Mouse (Mus musculus): ENCODE measurements around the gene Itpkb.
"Not testable (repeated sequence)": the region's sequence is repeated elsewhere in the genome, so short reads cannot be mapped to it uniquely, and the experiment has no call there.

The Itpkb gene

GRCm38 (mm10) chr1:180365983-180366811, 35.9 kb downstream of the Itpkb start:
- no peak for DNase-seq (ENCODE audit: extremely low read depth, low read depth, low spot score)

DNA sequence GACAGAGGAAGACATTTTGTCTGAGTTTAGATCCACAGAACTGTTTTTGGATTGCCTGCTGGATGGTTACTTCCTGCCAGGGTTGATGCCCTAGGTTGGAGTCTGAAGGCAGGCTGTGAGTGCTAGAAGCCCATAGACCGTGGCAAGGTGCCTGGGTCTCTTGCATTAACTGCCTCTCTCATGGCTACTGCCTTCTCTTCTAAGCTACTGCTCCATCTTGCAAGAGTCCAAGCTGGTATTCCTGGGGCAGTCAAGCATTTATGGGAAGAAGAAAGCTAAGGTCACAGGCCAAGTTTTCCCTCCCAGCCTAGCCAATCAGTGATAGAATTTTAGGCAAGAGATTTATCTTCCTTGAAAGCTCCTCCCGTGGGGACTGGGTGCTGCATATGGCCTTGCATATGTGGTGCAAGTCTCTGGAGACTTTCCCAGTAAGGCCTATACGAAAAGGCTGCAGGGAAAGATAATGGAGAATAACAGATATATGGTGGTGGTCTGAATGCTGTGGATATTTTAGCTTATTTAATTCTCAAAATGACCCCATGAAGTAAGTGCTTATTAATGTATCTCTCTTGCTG, 36.8 kb downstream of the Itpkb start:
- DNase-seq (ENCODE audit: extremely low read depth, low read depth, low spot score): no peak

DNA sequence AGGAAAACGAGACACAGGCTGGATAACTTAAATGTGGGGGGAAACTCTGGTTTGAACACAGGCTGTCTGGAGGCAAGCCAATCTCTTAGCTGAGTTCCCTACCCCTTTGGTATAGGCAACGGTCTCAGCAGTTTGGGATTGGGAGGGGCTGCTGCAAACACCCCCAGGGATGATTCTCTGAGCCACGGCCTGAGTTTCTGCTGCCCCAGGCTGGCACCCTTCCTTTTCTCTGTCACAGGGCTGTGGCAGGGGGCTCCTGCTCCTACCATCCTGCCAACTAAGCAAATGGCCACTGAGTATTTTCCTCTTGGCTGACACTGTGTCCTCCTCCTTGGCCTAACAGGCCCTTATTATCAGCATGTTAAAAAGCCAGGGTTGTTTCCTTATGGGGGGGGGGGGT, 37.3 kb downstream of the Itpkb start:
- DNase-seq (ENCODE audit: extremely low read depth, low read depth, low spot score): no peak

GRCm38 (mm10) chr1:180368112-180368511, 37.8 kb downstream of the Itpkb start:
- no peak for DNase-seq (ENCODE audit: extremely low read depth, low read depth, low spot score)

GRCm38 (mm10) chr1:180368646-180369045, 38.4 kb downstream of the Itpkb start:
- DNase-seq (ENCODE audit: extremely low read depth, low read depth, low spot score): no peak

DNA sequence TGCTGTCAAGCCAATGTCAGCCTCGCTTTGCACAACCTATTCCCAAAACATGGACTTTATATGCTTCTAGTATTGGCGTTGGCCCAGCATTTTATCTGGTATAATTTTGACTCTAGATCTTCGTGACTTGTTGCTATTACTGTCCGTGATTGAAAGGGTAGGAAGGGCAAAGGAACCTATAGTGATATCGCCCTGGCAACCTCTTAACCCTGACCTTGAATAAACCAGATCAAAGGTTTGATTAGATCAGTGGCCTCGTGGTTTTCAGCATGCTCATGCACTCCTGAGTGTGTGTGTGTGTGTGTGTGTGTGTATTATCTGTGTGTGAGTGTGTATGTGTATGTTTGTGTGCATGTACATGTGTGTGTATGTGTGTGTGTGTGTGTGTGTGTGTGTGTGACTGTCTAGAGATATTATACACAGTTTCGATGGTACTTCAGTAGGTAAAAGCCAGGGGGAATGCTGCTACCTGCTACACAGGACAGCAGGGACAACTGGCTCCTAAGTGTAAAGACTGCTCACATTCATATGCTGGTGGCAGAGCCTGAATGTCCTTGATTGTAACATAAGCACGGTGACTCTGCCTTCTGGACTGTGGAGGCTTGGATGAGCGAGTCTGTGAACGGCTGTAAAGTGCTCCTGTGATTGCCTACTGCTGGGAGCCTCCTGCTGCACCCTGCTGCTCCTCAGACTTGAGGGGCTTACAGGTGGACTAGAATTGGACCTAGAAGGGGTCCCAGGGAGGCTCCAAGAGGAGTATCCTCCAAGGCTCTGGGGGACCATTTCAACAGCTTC, 40.8 kb downstream of the Itpkb start:
- no peak for DNase-seq (ENCODE audit: extremely low read depth, low read depth, low spot score)

- DNase-seq (ENCODE audit: extremely low read depth, low read depth, low spot score): not testable (repeated sequence)
Measured at GRCm38 (mm10) chr1:180372258-180372657, 42.0 kb downstream of the Itpkb start.

DNA sequence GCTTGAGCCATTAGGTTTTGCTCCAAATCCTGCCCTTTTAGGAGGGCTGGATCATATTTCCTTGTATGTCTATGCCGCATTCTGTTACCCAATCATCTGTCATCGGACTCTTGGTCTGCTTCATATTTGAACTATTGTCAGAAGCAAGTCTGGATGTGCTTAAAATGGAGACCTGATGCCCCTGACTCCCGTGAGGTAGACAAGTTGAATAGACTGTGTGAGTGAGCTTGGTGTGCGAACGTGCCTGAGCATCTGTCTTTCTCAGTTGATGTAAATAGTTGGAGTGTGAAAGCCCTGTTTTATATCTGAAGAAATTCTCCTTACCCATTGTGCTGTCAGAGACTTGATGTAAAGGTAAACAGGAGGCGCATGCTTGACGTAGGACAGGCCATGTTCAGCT, 46.3 kb downstream of the Itpkb start:
- no peak for DNase-seq (ENCODE audit: extremely low read depth, low read depth, low spot score)

GRCm38 (mm10) chr1:180379559-180379958, 49.3 kb downstream of the Itpkb start:
- DNase-seq (ENCODE audit: extremely low read depth, low read depth, low spot score): no peak

DNA sequence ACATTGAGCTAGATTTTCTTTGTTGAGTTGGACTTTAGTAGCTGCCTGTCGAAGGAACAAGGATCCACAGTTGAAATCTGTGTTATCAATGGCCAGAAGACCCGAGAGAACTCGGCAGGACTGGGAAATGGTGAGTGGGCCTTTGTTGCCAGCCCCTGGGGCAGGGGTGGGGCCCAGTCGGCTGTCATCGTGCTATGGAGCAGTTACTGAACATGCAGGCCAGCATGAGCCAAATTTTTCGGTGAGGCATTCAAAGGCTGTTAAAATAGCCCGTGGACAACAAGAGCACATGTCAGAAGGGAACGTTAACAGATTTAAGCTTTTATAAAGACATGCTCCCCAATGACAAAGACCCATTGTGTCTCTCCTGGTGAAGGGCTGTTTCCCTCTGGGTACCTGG, 52.1 kb downstream of the Itpkb start:
- no peak for DNase-seq (ENCODE audit: extremely low read depth, low read depth, low spot score)

GRCm38 (mm10) chr1:180383884-180384283, 53.6 kb downstream of the Itpkb start:
- no peak for DNase-seq (ENCODE audit: extremely low read depth, low read depth, low spot score)

GRCm38 (mm10) chr1:180384486-180384885, 54.2 kb downstream of the Itpkb start:
- DNase-seq (ENCODE audit: extremely low read depth, low read depth, low spot score): no peak

DNA sequence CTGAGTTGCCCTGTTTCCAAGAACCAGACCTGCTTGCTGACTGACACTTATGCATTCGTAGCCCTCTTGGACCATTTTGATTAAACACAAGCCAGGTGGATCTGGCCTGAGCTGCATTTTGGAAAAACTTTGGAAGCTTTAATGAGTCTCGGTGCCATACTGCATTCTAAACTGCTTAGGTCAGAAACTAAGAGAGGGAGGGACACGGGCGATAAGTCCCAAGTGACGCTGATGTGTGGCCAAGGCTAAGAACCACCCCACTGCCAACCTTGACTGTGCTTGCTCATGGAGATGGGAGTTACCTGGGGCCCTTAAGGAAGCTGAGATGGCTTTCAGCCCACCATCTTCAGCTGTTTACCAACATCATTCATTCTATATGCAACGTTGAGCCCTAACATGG, 55.0 kb downstream of the Itpkb start:
- DNase-seq (ENCODE audit: extremely low read depth, low read depth, low spot score): no peak

GRCm38 (mm10) chr1:180386951-180387749, 56.9 kb downstream of the Itpkb start:
- DNase-seq (ENCODE audit: extremely low read depth, low read depth, low spot score): no peak

DNA sequence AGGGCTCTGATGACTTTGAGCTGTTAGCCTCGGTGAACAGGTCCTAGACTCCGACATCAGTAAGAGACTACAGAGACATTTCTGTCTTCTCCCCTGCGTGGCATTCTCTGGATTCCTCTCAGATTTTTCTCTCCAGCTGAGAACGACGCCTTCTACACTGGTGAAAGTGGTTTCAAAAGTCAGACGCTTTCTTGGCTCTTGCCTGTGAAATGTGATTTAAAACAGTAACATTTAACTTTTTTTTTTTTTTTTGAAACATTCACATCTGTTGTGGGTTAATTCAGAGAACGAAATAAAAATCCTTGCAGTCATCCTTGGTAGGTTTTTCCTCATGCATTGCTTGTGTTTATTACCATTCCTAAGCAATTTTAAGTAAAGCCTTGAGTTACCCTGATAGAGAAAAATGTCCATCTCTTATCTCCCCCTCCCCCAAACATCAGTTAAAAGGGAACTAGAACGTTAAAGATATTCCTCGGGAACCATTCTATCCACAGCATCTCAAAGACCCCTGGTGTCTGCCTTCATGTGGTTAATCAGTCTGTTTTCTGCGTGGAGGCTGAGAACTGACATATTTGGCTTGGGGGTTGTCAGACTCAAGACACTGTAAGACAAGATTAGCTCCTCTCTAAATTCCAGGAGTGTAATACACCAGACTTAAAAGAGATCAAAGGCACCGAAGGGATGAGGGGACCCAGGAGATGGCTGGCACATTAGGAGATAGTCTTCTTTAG, 57.6 kb downstream of the Itpkb start:
- no peak for DNase-seq (ENCODE audit: extremely low read depth, low read depth, low spot score)

DNA sequence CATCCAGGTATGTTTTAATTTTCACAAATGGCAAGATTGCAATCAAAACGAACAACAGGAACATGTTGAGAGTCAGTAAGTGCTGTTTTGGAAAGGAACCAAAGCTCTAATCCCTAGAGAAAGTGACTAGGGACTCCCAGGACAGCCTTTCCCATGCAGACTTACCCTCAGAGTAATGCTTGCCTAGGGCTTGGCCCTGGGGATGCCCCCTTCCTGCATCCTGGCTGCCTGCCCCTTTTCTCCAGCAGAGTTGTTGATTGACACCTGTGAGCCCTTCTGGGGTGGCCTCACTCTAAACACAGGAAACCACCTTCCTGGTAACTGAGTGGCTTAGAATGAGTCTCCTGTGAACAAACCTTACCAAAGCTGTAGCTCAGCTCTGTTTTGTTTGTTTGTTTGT, 58.2 kb downstream of the Itpkb start:
- DNase-seq (ENCODE audit: extremely low read depth, low read depth, low spot score): no peak

DNA sequence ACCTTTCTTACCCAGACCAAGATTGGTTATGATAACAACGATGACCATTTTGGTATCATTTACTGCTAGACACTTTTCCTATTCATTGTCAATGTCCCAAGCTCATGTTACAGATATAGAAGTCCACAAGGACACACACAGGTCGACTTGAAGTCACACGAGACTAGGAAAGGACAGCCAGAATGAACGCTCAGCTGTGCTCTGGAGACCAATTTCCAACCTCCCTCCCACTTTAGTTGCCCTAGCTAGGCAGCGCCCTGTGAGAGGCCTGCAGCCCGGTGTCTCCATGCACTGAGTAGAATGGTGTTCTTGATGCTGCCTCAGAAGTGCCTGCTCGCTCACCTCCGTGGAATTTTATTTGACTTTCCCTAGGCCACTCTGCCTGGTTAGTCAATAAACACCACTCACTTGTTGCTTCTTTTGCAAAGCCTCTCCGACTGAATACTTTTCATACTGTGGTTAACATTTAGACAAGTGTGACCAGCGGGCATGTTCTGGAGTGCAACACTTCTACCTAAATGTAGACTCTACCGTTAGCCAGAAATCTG, 59.0 kb downstream of the Itpkb start:
- DNase-seq (ENCODE audit: extremely low read depth, low read depth, low spot score): not testable (repeated sequence)

DNA sequence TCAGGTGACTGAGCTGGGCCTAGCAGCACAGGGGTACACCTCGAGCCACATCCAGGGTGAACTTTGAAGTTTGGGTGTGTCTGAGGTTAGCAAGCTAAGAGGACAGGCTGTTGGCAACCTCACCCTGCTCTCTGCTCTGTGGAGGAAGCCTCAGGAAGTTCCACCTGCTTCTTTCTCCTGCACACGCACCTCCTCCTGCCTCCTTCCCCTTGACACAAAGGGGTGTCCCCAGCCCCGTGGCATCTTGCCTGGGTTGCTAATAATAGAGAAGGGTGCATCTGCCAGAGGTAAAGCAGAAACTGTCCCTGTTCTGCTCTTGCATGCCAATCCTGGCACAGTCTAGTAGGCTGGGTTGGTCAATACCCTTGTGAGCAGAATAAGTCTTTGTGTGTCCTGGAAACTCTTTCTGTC, 60.0 kb downstream of the Itpkb start:
- no peak for DNase-seq (ENCODE audit: extremely low read depth, low read depth, low spot score)

- no peak for DNase-seq (ENCODE audit: extremely low read depth, low read depth, low spot score)
Measured at GRCm38 (mm10) chr1:180390746-180391574, 60.7 kb downstream of the Itpkb start.
